Mouse (Mus musculus) G1E (cell line): ENCODE results near the gene Fosl1. TPM values are rescaled to one million over a fixed set of nuclear protein-coding genes. Genes with fewer than 3 reads are reported as not detected.

Source experiments
- ATAC-seq: 2 replicates; pipeline ENCODE4 v1.8.0; 2016; ENCODE audit warnings: mild to moderate bottlenecking; ENCODE audit not compliant: insufficient number of reproducible peaks, poor library complexity, low FRiP score, severe bottlenecking; ENCODE audit errors: extremely low read depth
- DNase-seq: peaks from one replicate; pipeline ENCODE4 v3.0.0; 2012; ENCODE audit warnings: low spot score
- H3K27me3 ChIP-seq: 2 replicates; pipeline ENCODE4 v1.6.1; 2012; ENCODE audit warnings: mild to moderate bottlenecking, low read length, inconsistent platforms; ENCODE audit not compliant: insufficient read depth
- H3K36me3 ChIP-seq: replicated peaks from 2 replicates; pipeline ENCODE3; 2012; ENCODE audit warnings: mild to moderate bottlenecking, inconsistent platforms
- H3K4me1 ChIP-seq: 2 replicates; pipeline ENCODE4 v1.6.1; 2012; ENCODE audit warnings: low read depth, low read length, inconsistent platforms, mixed read lengths; ENCODE audit not compliant: insufficient read depth
- H3K4me3 ChIP-seq: 2 replicates; pipeline ENCODE4 v1.5.1; 2012; ENCODE audit warnings: low read depth, mild to moderate bottlenecking, inconsistent platforms, low read length, moderate library complexity, mixed read lengths
- H3K9me3 ChIP-seq: replicated peaks from 2 replicates; pipeline ENCODE4 v1.6.1; 2012; ENCODE audit warnings: inconsistent platforms
- CTCF ChIP-seq: IDR thresholded peaks from 2 replicates; pipeline ENCODE4 v1.5.1; 2012; ENCODE audit warnings: low read depth, low read length, inconsistent platforms, mixed read lengths
- GATA1 ChIP-seq: IDR thresholded peaks from 2 replicates; pipeline ENCODE4 v1.6.1; 2012; ENCODE audit warnings: borderline replicate concordance, low read length, inconsistent platforms, mixed read lengths
- GATA2 ChIP-seq: IDR thresholded peaks from 2 replicates; pipeline ENCODE4 v1.6.1; 2012; ENCODE audit warnings: low read depth, low read length, inconsistent platforms, borderline replicate concordance
- POLR2AphosphoS5 ChIP-seq: IDR thresholded peaks from 2 replicates; pipeline ENCODE4 v1.6.1; 2012; ENCODE audit warnings: low read depth, low read length, inconsistent platforms; ENCODE audit not compliant: insufficient replicate concordance
- TAL1 ChIP-seq: conservative IDR thresholded peaks from 2 replicates; pipeline ENCODE4 v1.6.1; 2012; ENCODE audit warnings: low read depth, low read length, inconsistent platforms, mixed read lengths
- polyA plus RNA-seq: library from polyadenylated mRNA; stranded (reverse); fragments of >175 nt; gene quantifications from 2 replicates; pipeline ENCODE4 v1.2.3, GENCODE M21; 2012
- total RNA-seq, 2 experiments: library from RNA; stranded (forward) in 1 of 2; stranded (reverse) in 1 of 2; fragments of 200-1000 nt in 1 of 2; fragments of >200 nt in 1 of 2; fragmentation: Nextera tagmentation in 1 of 2; gene quantifications; 2 replicates each; pipeline ENCODE4 v1.2.3; 2014 to 2017

Gene Fosl1
- total and polyA plus RNA-seq, 3 experiments = 0.90 to 3.4 (median 1.9) TPM

- no peak for DNase-seq
- peaks cover 1% of the 10 kb centered on the region for H3K36me3 ChIP-seq
- H3K4me1 ChIP-seq = peaks cover 25% of the 10 kb centered on the region
- ATAC-seq = no peak
- peaks cover 6% of the 10 kb centered on the region for H3K9me3 ChIP-seq
- no peak overlapping the region for H3K4me3 ChIP-seq
- TF ChIP-seq GATA2 = no peak
- no peak for TF ChIP-seq CTCF
- TF ChIP-seq POLR2AphosphoS5 = no peak
- no peak for TF ChIP-seq TAL1
- no peak for TF ChIP-seq GATA1
- H3K27me3 ChIP-seq = peaks cover 45% of the 10 kb centered on the region
Observed at GRCm38 (mm10) chr19:5444371-5444908, 2.9 kb upstream of the Fosl1 start.

GRCm38 (mm10) chr19:5444954-5445353, 2.4 kb upstream of the Fosl1 start:
- ATAC-seq (no peak), DNase-seq (no peak)
- H3K27me3 ChIP-seq = peaks cover 45% of the 10 kb centered on the region
- TF ChIP-seq TAL1 (no peak), GATA1 (no peak), CTCF (no peak)
- peaks cover 28% of the 10 kb centered on the region for H3K4me1 ChIP-seq
- peaks cover 6% of the 10 kb centered on the region for H3K9me3 ChIP-seq
- peaks cover 4% of the 10 kb centered on the region for H3K36me3 ChIP-seq
- H3K4me3 ChIP-seq = no peak overlapping the region

- TF ChIP-seq GATA2 = no peak
- TF ChIP-seq TAL1 = no peak
- TF ChIP-seq POLR2AphosphoS5 = no peak
- TF ChIP-seq CTCF = no peak
- no peak for TF ChIP-seq GATA1
- peaks cover 11% of the 10 kb centered on the region for H3K36me3 ChIP-seq
Observed at GRCm38 (mm10) chr19:5445747-5446146, 1.6 kb upstream of the Fosl1 start.

GRCm38 (mm10) chr19:5448354-5449150, 1.2 kb downstream of the Fosl1 start:
- H3K4me3 ChIP-seq = peak overlapping the region; percentile 73
- H3K36me3 ChIP-seq = peaks cover 33% of the 10 kb centered on the region
- peaks cover 34% of the 10 kb centered on the region for H3K4me1 ChIP-seq
- DNase-seq (peak; percentile 62), ATAC-seq (peak; percentile 67)
- H3K9me3 ChIP-seq = no peaks in the 10 kb centered on the region
- no peak for TF ChIP-seq GATA2
- TF ChIP-seq CTCF = no peak
- no peak for TF ChIP-seq POLR2AphosphoS5
- TF ChIP-seq GATA1 = no peak
- no peak for TF ChIP-seq TAL1
- H3K27me3 ChIP-seq = peaks cover 40% of the 10 kb centered on the region

More at GRCm38 (mm10) chr19:5445747-5446146, 1.6 kb upstream of the Fosl1 start:
- no peak for ATAC-seq
- Histone ChIP-seq H3K27me3 (peaks cover 40% of the 10 kb centered on the region), H3K4me3 (no peak overlapping the region), H3K4me1 (peaks cover 30% of the 10 kb centered on the region), H3K9me3 (no peaks in the 10 kb centered on the region)
- DNase-seq = no peak

- peaks cover 33% of the 10 kb centered on the region for H3K27me3 ChIP-seq
Observed at GRCm38 (mm10) chr19:5449673-5450072, 2.3 kb downstream of the Fosl1 start.

GRCm38 (mm10) chr19:5451766-5452165, 4.4 kb downstream of the Fosl1 start:
- DNase-seq = no peak
- Histone ChIP-seq H3K4me1 (peaks cover 58% of the 10 kb centered on the region), H3K27me3 (peaks cover 15% of the 10 kb centered on the region), H3K36me3 (peaks cover 63% of the 10 kb centered on the region), H3K9me3 (no peaks in the 10 kb centered on the region), H3K4me3 (no peak overlapping the region)
- no peak for TF ChIP-seq TAL1
- no peak for TF ChIP-seq POLR2AphosphoS5
- TF ChIP-seq GATA1 = no peak
- TF ChIP-seq GATA2 = no peak
- no peak for TF ChIP-seq CTCF
- ATAC-seq = no peak

More at GRCm38 (mm10) chr19:5449673-5450072, 2.3 kb downstream of the Fosl1 start:
- Histone ChIP-seq H3K36me3 (peaks cover 44% of the 10 kb centered on the region), H3K4me3 (no peak overlapping the region), H3K4me1 (peaks cover 41% of the 10 kb centered on the region), H3K9me3 (no peaks in the 10 kb centered on the region)
- TF ChIP-seq GATA1 (no peak), CTCF (no peak), TAL1 (no peak), GATA2 (no peak)
- no peak for ATAC-seq
- no peak for DNase-seq
